Mouse (Mus musculus) thymus, postnatal 0 days (tissue): ENCODE results near the gene Ripply2. TPM values are rescaled to one million over a fixed set of nuclear protein-coding genes. Genes with fewer than 3 reads are reported as not detected.
"Not testable (repeated sequence)": the region's sequence is repeated elsewhere in the genome, so short reads cannot be mapped to it uniquely, and the experiment has no call there.

Experiments
- DNase-seq: peaks from one replicate; pipeline ENCODE4 v3.0.0-alpha.2; 2015; ENCODE audit warnings: low spot score
- polyA plus RNA-seq: library from polyadenylated mRNA; unstranded; fragments of >200 nt; fragmentation: Nextera tagmentation; extraction: Ambion mirVana; gene quantifications from 2 replicates; pipeline ENCODE4 v1.2.1, GENCODE M21; 2015

The Ripply2 gene
- 1.1 TPM in 1 of 2 replicates, not detected in the other for polyA plus RNA-seq

- no peak for DNase-seq
Measured at GRCm38 (mm10) chr9:87015288-87015937, at the start of gene Ripply2. Ripply2 (plus strand) TSS chr9:87015537.

DNA sequence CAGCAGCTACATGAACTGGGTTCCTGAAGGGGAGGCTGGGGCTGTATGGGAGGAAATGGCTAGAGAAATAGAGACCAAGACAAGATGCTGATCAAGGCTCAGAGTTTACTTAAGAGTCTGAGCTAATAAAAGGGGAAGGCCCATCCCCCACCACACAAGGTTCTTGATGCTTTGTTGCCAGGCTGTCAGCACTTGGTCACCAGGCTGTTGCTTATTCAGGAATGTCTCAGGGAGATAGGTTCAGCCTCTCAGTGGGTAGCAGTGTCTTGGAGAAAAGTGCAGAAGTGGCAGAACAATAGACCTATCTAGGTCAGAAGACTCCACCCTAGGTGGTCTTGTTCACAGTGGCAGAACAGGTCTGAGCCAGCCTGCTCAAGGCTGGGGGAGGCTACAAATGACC is 42.9 kb upstream of the Ripply2 start:
- not testable (repeated sequence) for DNase-seq

- no peak for DNase-seq
Measured at GRCm38 (mm10) chr9:86973562-86973961, 41.8 kb upstream of the Ripply2 start.

- no peak for DNase-seq
Measured at GRCm38 (mm10) chr9:86976896-86977295, 38.4 kb upstream of the Ripply2 start.

DNA sequence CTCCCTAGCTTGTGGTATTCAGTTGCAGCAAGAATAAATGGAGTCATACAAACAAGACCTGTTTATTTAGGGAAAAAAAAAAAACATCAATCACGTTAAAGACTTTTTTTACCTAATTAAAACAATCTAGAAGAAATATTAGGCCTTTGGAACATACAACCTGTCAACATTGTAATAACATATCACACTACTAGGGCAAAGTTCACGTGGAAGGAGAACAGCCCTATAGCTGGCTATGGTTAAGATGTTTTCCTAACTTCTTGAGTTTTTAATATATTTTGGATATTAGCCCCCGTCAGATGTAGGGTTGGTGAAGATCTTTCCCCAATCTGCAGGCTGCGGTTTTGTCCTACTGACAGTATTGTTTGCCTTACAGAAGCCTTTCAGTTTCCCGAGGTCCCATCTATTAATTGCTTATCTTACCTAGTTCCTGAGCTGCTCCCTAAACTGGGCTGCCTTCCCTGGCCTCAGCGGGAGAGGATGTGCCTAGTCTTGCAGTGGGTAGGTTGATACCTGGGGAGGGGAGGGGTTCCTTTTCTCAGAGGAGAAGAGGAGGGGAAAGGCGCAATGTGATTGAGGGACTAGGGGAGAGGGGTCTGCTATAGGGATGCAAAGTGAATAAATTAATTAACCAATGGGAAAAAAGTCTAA is 37.0 kb upstream of the Ripply2 start:
- no peak for DNase-seq

- DNase-seq = no peak
Measured at GRCm38 (mm10) chr9:86980048-86980447, 35.3 kb upstream of the Ripply2 start.

DNA sequence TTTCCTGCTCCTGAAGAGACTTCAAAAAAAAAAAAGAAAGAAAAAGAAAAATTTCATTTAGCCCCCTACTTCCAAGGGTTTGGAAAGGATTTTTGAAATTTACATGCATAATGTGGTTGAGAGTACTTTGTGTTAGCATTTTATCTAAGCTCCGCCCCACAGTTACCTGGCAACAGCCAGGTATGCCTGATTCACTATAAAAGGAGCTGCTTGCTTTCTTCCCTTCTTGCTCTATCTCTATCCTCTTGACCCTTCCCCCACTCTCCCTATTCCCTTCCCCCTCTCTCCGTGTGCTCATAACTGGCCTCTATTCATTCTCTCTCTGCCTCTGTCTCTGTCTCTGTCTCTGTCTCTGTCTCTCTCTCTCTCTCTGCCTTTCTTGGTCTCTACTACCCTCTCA is 34.4 kb upstream of the Ripply2 start:
- no peak for DNase-seq

- DNase-seq = no peak
Measured at GRCm38 (mm10) chr9:86981551-86981950, 33.8 kb upstream of the Ripply2 start.

DNA sequence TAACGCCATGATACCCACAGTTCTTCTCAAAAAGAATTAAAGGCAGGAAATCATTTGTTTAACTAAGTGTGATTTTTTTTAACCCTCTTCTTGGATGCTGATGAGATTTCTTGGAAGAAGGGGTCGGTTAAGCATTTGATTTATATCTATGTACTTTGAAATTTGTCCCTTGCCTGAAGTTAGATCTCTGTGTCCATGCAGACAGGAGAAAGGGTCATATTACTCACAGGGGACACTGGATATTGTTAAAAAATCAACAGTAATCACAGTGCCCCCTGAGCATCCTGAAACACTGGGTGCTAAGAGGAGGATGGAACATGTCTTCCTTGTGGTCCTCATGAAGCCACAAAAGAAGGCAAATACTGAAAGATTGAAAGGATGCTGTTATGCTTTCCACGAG is 30.8 kb upstream of the Ripply2 start:
- DNase-seq = no peak

- no peak for DNase-seq
Measured at GRCm38 (mm10) chr9:86985105-86985504, 30.2 kb upstream of the Ripply2 start.

DNA sequence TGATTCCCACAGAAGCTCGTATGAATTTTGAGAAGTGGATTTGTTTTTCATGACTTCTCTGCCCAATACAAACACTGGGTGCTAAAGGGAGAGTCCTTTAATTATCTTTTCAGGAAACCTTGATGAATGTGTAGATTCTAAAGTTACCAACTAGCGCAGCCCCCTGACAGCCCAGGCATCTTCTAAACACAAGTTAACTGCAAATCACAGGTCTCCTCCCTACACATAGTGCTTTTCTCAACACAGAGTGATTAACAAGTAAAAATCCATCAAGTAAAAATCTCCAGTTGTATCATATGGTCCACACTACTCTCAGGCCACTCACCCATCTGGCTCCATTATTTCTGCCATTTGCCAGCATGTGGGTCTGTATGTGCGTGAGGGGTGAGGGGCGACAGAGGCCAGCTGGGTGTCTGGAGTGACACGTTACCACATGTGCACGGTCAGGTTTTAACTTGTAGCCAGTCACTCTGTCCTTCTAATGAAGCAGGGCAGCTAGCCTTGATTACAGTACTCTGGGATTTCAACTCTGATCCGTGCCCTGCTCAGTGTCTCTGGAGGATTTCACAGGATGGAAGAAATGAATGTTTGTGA is 28.5 kb upstream of the Ripply2 start:
- DNase-seq = no peak

DNA sequence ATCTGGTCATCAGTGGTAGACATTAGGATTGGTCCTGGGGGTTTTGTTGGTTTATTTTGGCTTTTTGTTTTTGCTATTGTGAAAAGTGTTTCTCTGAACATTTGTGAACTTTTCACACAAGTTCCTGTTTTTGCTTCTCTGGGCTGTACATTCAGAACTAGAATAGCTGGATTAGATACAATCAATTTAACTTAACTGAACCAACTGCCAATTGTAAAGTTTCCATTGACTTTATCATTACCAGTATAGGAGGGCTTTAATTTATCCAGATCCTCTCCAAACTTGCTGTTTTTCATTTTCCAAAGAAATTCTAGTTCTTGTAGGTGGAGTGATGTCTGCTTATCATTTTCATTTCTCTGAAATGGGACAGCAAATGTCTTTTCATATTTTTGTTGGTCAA is 25.5 kb upstream of the Ripply2 start:
- DNase-seq = no peak

GRCm38 (mm10) chr9:86991758-86992157 is 23.6 kb upstream of the Ripply2 start:
- no peak for DNase-seq

DNA sequence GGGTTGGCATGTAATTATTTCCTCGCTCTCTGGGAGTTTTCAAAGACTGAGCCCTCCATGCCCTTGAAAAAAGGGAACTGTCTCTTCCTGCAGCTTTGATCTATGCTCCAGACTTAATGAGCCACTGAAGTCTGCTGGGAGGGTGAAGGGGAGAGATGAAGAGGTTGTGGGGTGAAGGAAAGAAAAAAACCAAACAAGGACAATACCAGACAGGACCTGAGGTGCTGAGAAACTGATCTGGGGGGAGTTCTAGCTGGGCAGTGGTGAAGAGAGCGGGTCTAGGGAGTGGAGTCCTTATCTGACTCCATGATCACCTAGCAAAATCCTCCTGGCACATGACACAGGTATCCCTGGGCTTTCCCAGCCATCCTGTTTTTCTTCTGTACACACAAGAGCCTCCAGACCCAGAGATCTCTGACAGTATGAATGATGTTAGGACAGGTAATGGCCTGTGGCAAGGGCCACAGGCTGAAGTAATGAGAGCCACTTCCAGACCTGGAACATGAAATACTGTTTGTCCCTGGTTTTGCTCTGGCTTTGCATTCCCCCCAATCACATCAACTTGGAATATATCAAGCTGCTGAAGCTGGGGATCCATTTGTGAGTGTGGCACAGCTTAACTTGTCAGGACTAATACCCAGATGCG is 18.2 kb upstream of the Ripply2 start:
- DNase-seq = no peak

GRCm38 (mm10) chr9:86999956-87000582 is 15.3 kb upstream of the Ripply2 start:
- DNase-seq = no peak

DNA sequence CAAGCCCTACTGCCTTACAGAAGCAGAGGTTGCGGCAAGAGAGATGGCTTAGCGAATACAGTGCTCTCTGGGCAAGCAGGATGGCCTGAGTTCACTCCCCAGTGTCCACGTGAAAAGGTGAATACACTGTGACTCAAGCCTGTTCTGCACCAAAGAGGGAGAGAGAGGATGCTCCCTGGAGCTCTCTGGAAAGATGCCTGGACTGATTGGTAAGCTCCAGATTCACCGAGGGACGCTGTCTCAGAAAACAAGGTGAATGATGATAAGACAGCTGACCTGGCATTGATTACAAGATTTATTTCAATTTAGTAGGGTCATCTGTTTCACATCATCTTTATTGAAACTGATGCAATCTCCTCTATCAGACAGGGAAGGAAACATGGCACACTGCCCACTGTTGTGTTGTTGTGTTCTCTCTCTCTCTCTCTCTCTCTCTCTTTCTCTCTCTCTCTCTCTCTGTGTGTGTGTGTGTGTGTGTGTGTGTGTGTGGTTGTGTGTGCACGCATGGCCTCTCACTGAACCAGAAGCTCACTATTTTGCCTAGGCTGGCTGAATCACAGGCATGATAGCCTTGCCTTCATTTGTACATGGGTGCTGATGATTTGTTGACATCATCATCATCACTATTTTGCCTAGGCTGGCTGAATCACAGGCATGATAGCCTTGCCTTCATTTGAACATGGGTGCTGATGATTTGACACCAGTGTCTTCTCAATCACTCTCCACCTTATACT is 10.5 kb upstream of the Ripply2 start:
- no peak for DNase-seq

DNA sequence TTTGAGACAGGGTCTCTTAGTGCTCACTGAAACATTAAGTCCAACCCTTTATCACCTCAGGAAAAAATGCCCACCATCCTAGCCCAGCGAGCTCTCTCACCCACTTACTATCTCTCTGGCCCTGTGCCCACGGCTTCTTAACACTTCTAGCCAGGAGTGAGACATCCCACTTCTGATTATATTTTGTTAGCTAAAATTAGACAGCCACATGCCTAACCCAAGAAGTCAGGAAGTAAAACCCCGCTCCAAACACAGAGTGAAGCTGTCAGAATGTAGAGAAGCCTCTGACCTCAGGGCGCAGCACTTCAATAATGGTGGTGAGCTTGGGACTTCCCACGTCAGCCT is 9.9 kb upstream of the Ripply2 start:
- DNase-seq = no peak

DNA sequence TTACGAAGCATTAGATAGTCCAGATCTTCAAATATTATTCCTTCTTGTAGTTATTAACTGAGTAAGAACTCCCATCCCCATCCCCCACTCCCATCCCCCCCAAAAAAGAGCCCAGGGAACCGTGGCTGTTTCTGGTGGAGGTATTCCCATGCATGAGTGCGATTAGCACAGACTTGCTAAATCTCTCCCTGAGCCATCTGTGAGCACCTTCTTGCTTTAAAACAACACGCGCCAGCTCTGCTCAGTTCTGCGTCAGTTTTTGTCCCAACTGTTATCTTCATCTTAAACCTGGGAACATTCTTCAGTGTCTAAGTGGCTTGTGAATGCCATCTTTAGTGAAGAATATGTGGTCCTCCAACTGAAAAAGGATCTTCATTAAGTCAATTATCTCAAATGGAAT is 6.8 kb upstream of the Ripply2 start:
- DNase-seq = no peak

DNA sequence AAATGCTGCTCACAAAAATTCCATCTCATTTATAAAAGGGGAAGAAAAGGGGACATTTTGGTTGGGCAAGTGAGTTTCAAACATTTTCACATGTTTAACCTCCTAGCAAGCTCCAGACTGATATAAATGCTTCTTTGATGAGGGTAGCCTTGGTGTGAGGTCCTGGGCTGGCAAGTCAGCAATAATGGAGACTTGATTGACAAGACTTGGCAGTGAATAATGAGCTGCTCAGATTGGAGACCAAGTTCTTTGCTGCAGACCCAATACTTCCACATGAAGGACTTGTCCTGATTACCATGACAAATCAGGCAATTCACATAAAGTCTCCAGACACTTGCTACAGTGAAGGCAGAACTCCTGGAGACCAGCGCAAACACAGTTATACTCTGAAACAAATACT is 6.4 kb upstream of the Ripply2 start:
- no peak for DNase-seq

GRCm38 (mm10) chr9:87015938-87016294 is 579 bp downstream of the Ripply2 start:
- no peak for DNase-seq

GRCm38 (mm10) chr9:87021778-87022523 is 6.6 kb downstream of the Ripply2 start, which contains the start of gene Cyb5r4:
Cyb5r4 (plus strand) TSS chr9:87022014.
- peak; percentile 97 for DNase-seq
